Mouse (Mus musculus): Measurements from ENCODE around the gene Rpgr. TPM values are rescaled to one million over a fixed set of nuclear protein-coding genes. Genes with fewer than 3 reads are reported as not detected.

The Rpgr gene
- under 1 TPM; 0.05 to 0.65 TPM for polyA plus RNA-seq (2012; fragmentation: generic; extraction: Trizol)

GRCm38 (mm10) chrX:10216410-10216949, at the start of gene Rpgr:
Rpgr (minus strand) TSS chrX:10216920.

GRCm38 (mm10) chrX:10251852-10252504, 35.3 kb upstream of the Rpgr start, which contains the start of gene Otc:
Otc (plus strand) TSS chrX:10252305.

GRCm38 (mm10) chrX:10117065-10117719, 99.5 kb downstream of the Rpgr start, which contains the start of gene Srpx:
Srpx (minus strand) TSS chrX:10117709.

Other genes with a start within 250 kb of the Rpgr start
- under 1 TPM in 1 of 2 experiments, not detected in 1; 0.60 TPM for gene Srpx, start 99.2 kb downstream of the Rpgr start, polyA plus RNA-seq (2012; fragmentation: generic; extraction: Trizol)
- gene Otc, start 35.4 kb upstream of the Rpgr start, polyA plus RNA-seq (2012; fragmentation: generic; extraction: Trizol) = not detected